Mouse (Mus musculus) myocyte (in vitro differentiated cells): ENCODE measurements around the gene Atf6. TPM values are rescaled to one million over a fixed set of nuclear protein-coding genes. Genes with fewer than 3 reads are reported as not detected.

ENCODE experiments used
- H3K27me3 ChIP-seq: one replicate; pipeline ENCODE4 v1.6.1; 2011; ENCODE audit not compliant: control insufficient read depth, insufficient read depth, insufficient read length
- H3K36me3 ChIP-seq: one replicate; pipeline ENCODE4 v1.6.1; 2011; ENCODE audit not compliant: control insufficient read depth, insufficient read depth
- H3K4me2 ChIP-seq: one replicate; pipeline ENCODE4 v1.6.1; 2011; ENCODE audit warnings: low read depth, control low read depth
- H3K4me3 ChIP-seq: one replicate; pipeline ENCODE4 v1.5.1; 2011; ENCODE audit warnings: mild to moderate bottlenecking, control low read depth, moderate library complexity
- H3K79me2 ChIP-seq: one replicate; pipeline ENCODE4 v1.6.1; 2011; ENCODE audit not compliant: control insufficient read depth, insufficient read depth
- H3ac ChIP-seq: one replicate; pipeline ENCODE4 v1.6.1; 2011; ENCODE audit not compliant: control insufficient read depth, insufficient read length
- CEBPB ChIP-seq: IDR thresholded peaks from 2 replicates; pipeline ENCODE4 v1.6.1; 2011; ENCODE audit warnings: mild to moderate bottlenecking, moderate library complexity; ENCODE audit not compliant: poor library complexity, insufficient read depth, severe bottlenecking
- E2F4 ChIP-seq: IDR thresholded peaks from one replicate; pipeline ENCODE4 v1.6.1; 2011; ENCODE audit warnings: mild to moderate bottlenecking, control low read depth, moderate library complexity; ENCODE audit not compliant: insufficient read depth
- MAX ChIP-seq: IDR thresholded peaks from one replicate; pipeline ENCODE4 v1.6.1; 2011; ENCODE audit warnings: low read depth, mild to moderate bottlenecking, control low read depth
- MYOD1 ChIP-seq, 3 experiments: IDR thresholded peaks; one replicate each; pipeline ENCODE4 v1.6.1; 2011; ENCODE audit warnings: control low read depth in 2 of 3, low read depth in 2 of 3, mild to moderate bottlenecking in 2 of 3, moderate library complexity in 1 of 3; ENCODE audit not compliant: insufficient read length in 2 of 3, control insufficient read depth in 1 of 3
- MYOG ChIP-seq, 3 experiments: IDR thresholded peaks; one replicate each; pipeline ENCODE4 v1.6.1; 2011; ENCODE audit warnings: control low read depth in 2 of 3, low read depth in 2 of 3, mild to moderate bottlenecking in 2 of 3; ENCODE audit not compliant: insufficient read length in 2 of 3, control insufficient read depth in 1 of 3, insufficient read depth in 1 of 3
- POLR2A ChIP-seq: IDR thresholded peaks from one replicate; pipeline ENCODE4 v1.6.1; 2011; ENCODE audit warnings: low read depth, mild to moderate bottlenecking, control low read depth, moderate library complexity; ENCODE audit not compliant: insufficient read length
- POLR2AphosphoS2 ChIP-seq: IDR thresholded peaks from one replicate; pipeline ENCODE4 v1.6.1; 2011; ENCODE audit warnings: low read depth, control low read depth; ENCODE audit not compliant: insufficient read length
- REST ChIP-seq: IDR thresholded peaks from one replicate; pipeline ENCODE4 v1.6.1; 2011; ENCODE audit warnings: mild to moderate bottlenecking, control low read depth, moderate library complexity; ENCODE audit not compliant: insufficient read depth, insufficient read length
- SRF ChIP-seq: IDR thresholded peaks from one replicate; pipeline ENCODE4 v1.6.1; 2011; ENCODE audit warnings: low read depth; ENCODE audit not compliant: control insufficient read depth, insufficient read length
- TCF12 ChIP-seq: IDR thresholded peaks from one replicate; pipeline ENCODE4 v1.6.1; 2011; ENCODE audit warnings: mild to moderate bottlenecking, control low read depth; ENCODE audit not compliant: poor library complexity, insufficient read depth, severe bottlenecking
- TCF3 ChIP-seq: IDR thresholded peaks from one replicate; pipeline ENCODE4 v1.6.1; 2011; ENCODE audit warnings: low read depth, control low read depth; ENCODE audit not compliant: insufficient read length
- USF1 ChIP-seq: IDR thresholded peaks from one replicate; pipeline ENCODE4 v1.6.1; 2011; ENCODE audit warnings: low read depth, mild to moderate bottlenecking, control low read depth, moderate library complexity
- polyA plus RNA-seq: library from polyadenylated mRNA; unstranded; fragments of >200 nt; fragmentation: generic; extraction: Trizol; gene quantifications from one replicate; pipeline ENCODE4 v1.2.1, GENCODE M21; 2012; ENCODE audit warnings: missing spikeins

Atf6 gene
- polyA plus RNA-seq, 1 experiment, result 40.2 TPM

DNA sequence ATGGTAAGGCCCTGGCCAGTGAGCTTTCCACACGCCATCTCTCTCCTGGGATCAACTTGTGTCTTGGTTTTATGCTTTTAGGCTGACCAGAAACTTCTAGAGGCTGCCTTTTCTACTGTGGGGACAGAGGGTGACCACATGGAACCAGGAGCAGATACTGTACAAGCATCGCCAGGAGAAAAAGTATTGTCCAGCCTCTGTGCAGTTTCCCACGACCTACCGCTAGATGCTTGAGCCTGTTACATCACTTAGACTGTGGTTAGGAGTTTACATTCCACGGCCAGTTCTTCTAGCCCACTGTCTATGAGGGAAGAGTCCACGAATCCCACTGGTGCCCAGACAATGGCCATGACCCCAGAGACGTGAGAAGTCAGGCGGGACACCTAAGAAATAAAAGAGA lies 166.0 kb downstream of the Atf6 start:
- no peaks in the 10 kb centered on the region for H3K27me3 ChIP-seq
- no peaks in the 10 kb centered on the region for H3K36me3 ChIP-seq
- peak overlapping the region; percentile 60 for H3K4me2 ChIP-seq
- no peak for TF ChIP-seq CEBPB
- no peak for TF ChIP-seq MAX
- no peak for TF ChIP-seq TCF3
- no peak for TF ChIP-seq USF1
- no peak for TF ChIP-seq TCF12
- no peak for TF ChIP-seq SRF
- TF ChIP-seq MYOD1 (IDR thresholded peaks at IDR 0.05; ENCODE audit: control insufficient read depth in 1 of 3, insufficient read length in 2 of 3, low read depth in 2 of 3), result no peak
- TF ChIP-seq POLR2A, result no peak
- TF ChIP-seq E2F4, result no peak
- TF ChIP-seq MYOG (IDR thresholded peaks at IDR 0.05; ENCODE audit: control insufficient read depth in 1 of 3, insufficient read depth in 1 of 3, insufficient read length in 2 of 3, low read depth in 2 of 3), result no peak
- no peak for TF ChIP-seq POLR2AphosphoS2
- no peak for TF ChIP-seq REST
- H3ac ChIP-seq, result no peak overlapping the region
- no peak overlapping the region for H3K4me3 ChIP-seq
- H3K79me2 ChIP-seq, result no peaks in the 10 kb centered on the region

DNA sequence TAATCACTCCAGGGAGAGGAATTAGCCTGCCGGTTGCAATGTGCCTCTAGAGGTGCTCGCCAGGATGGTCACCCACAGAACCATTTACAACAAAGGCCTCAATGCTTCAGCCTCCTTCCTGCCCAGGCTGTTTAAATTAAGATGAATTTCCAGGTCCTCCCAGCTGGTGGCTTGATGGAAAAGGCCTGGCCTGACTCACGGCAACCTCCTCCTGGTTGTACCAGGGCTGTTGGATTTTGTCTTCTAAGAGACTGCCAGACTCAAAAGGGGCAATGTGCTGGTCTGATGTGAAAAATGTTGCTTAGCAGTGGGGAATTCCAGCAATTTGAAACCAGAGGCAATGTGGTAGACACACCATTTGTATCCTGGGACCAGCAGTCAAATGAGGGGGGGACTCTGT lies 166.4 kb downstream of the Atf6 start:
- no peak overlapping the region for H3K4me3 ChIP-seq
- no peaks in the 10 kb centered on the region for H3K79me2 ChIP-seq
- H3K27me3 ChIP-seq, result no peaks in the 10 kb centered on the region
- H3ac ChIP-seq, result no peak overlapping the region
- no peaks in the 10 kb centered on the region for H3K36me3 ChIP-seq
- H3K4me2 ChIP-seq, result peak overlapping the region; percentile 60
- TF ChIP-seq SRF (peak; percentile 28), E2F4 (no peak), CEBPB (no peak)

GRCm38 (mm10) chr1:170700496-170701027 lies 167.0 kb downstream of the Atf6 start:
- H3ac ChIP-seq, result no peak overlapping the region
- H3K4me2 ChIP-seq, result peak overlapping the region; percentile 60
- H3K4me3 ChIP-seq, result no peak overlapping the region
- no peak for TF ChIP-seq POLR2AphosphoS2
- peak in 2 of 3 experiments; percentile 87 to 90 for TF ChIP-seq MYOD1 (IDR thresholded peaks at IDR 0.05; ENCODE audit: control insufficient read depth in 1 of 3, insufficient read length in 2 of 3, low read depth in 2 of 3)
- no peak for TF ChIP-seq REST
- TF ChIP-seq MYOG (IDR thresholded peaks at IDR 0.05; ENCODE audit: control insufficient read depth in 1 of 3, insufficient read depth in 1 of 3, insufficient read length in 2 of 3, low read depth in 2 of 3), result no peak
- TF ChIP-seq TCF3, result no peak
- TF ChIP-seq POLR2A, result no peak
- TF ChIP-seq MAX, result no peak
- TF ChIP-seq E2F4, result no peak
- TF ChIP-seq USF1, result no peak
- no peaks in the 10 kb centered on the region for H3K36me3 ChIP-seq
- H3K27me3 ChIP-seq, result no peaks in the 10 kb centered on the region
- no peaks in the 10 kb centered on the region for H3K79me2 ChIP-seq

DNA sequence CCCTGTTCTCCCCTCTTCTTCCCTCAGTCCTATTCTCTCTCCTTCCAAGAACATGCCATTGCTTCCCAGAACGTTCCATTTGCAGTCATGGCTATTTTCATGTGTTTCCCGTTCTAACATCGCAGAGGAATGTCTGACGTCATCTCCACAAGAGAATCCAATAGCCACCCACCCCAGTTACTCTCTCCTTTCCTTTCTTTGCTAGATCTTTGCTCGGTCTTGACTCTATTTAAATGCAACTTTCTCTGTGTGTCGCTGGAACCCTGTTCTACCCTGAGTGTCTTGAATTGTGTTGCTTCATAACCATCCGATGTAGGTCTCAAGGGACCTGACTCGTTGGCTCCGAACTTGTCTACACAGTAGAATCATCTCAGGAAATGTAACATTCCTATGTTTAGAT lies 168.0 kb downstream of the Atf6 start:
- TF ChIP-seq SRF, result no peak
- TF ChIP-seq MAX, result no peak
- no peak for TF ChIP-seq CEBPB
- TF ChIP-seq POLR2AphosphoS2, result no peak
- no peak for TF ChIP-seq MYOG (IDR thresholded peaks at IDR 0.05; ENCODE audit: control insufficient read depth in 1 of 3, insufficient read depth in 1 of 3, insufficient read length in 2 of 3, low read depth in 2 of 3)
- TF ChIP-seq MYOD1 (IDR thresholded peaks at IDR 0.05; ENCODE audit: control insufficient read depth in 1 of 3, insufficient read length in 2 of 3, low read depth in 2 of 3), result no peak
- no peak for TF ChIP-seq TCF12
- TF ChIP-seq TCF3, result no peak
- TF ChIP-seq E2F4, result no peak
- no peak for TF ChIP-seq POLR2A
- Histone ChIP-seq H3K36me3 (no peaks in the 10 kb centered on the region), H3K79me2 (no peaks in the 10 kb centered on the region), H3ac (no peak overlapping the region), H3K4me2 (peak overlapping the region; percentile 27), H3K27me3 (no peaks in the 10 kb centered on the region), H3K4me3 (no peak overlapping the region)

- Histone ChIP-seq H3K27me3 (no peaks in the 10 kb centered on the region), H3K4me2 (no peak overlapping the region), H3K79me2 (no peaks in the 10 kb centered on the region), H3ac (no peak overlapping the region), H3K36me3 (no peaks in the 10 kb centered on the region), H3K4me3 (no peak overlapping the region)
- TF ChIP-seq E2F4 (no peak), MYOG (IDR thresholded peaks at IDR 0.05; ENCODE audit: control insufficient read depth in 1 of 3, insufficient read depth in 1 of 3, insufficient read length in 2 of 3, low read depth in 2 of 3) (no peak), MYOD1 (IDR thresholded peaks at IDR 0.05; ENCODE audit: control insufficient read depth in 1 of 3, insufficient read length in 2 of 3, low read depth in 2 of 3) (no peak), SRF (no peak), USF1 (no peak), POLR2AphosphoS2 (no peak), TCF12 (no peak), CEBPB (no peak), TCF3 (no peak), POLR2A (no peak), REST (no peak)
Measured at GRCm38 (mm10) chr1:170698771-170699170, 168.8 kb downstream of the Atf6 start.
